In genomic region chr1:75315456-75316365, GRCm38 (mm10) we compare ENCODE assay signal across 9 mouse cellular contexts. TPM values are rescaled to one million over a fixed set of nuclear protein-coding genes. Genes with fewer than 3 reads are reported as not detected.
DNase-seq lines count a peak whose midpoint lies in the region; ATAC-seq and TF ChIP-seq lines count a peak whose summit lies in the region.
"Had no signal": no experiment of that assay in that cellular context is flagged by ENCODE, and none has a peak within 500 bp of the region (broad histone marks: within the 10 kb centered on the region; RNA-seq: fewer than 3 reads in every experiment).

No protein-coding gene starts in this region.

- H3K4me2 ChIP-seq in forebrain, embryonic 12.5 days: peak overlapping the region; percentile 78
- peak overlapping the region; percentile 53 for H3K4me2 ChIP-seq in limb, embryonic 14.5 days (replicated peaks; ENCODE audit: low read depth, low read length, severe bottlenecking)
- peak overlapping the region; percentile 64 for H3K4me2 ChIP-seq in stomach, embryonic 16.5 days (ENCODE audit: low read depth, low read length)

- no peak overlapping the region; the same call in 1 of the 2 replicates for H3K27ac ChIP-seq in forebrain, embryonic 12.5 days
- no peak overlapping the region for H3K27ac ChIP-seq in limb, embryonic 14.5 days (replicated peaks; ENCODE audit: low read depth, low read length)
- H3K27ac ChIP-seq in stomach, embryonic 16.5 days (ENCODE audit: low read length): peak overlapping the region; percentile 97

- no peak for ATAC-seq in cerebellum, adult (ENCODE audit: insufficient number of reproducible peaks, low FRiP score, low TSS enrichment)
- ATAC-seq in forebrain, embryonic 12.5 days (ENCODE audit: low FRiP score): no peak
- no peak for ATAC-seq in limb, embryonic 14.5 days (ENCODE audit: low FRiP score, low read depth)
- ATAC-seq in stomach, embryonic 16.5 days (ENCODE audit: insufficient read depth, low FRiP score): no peak

- peaks cover 19% of the 10 kb centered on the region for H3K36me3 ChIP-seq in C2C12 (ENCODE audit: control insufficient read depth, insufficient read depth)
- peaks cover 48% of the 10 kb centered on the region for H3K36me3 ChIP-seq in forebrain, embryonic 12.5 days (replicated peaks)
- H3K36me3 ChIP-seq in limb, embryonic 14.5 days (ENCODE audit: control insufficient read depth, insufficient read depth, low read length): peaks cover 37% of the 10 kb centered on the region
- H3K36me3 ChIP-seq in stomach, embryonic 16.5 days (ENCODE audit: control insufficient read depth, insufficient read depth, low read length): peaks cover 13% of the 10 kb centered on the region

- peak overlapping the region; percentile 68 for H3K9ac ChIP-seq in forebrain, embryonic 12.5 days
- H3K9ac ChIP-seq in limb, embryonic 14.5 days (ENCODE audit: low read depth, low read length, severe bottlenecking): peak overlapping the region; percentile 64
- H3K9ac ChIP-seq in stomach, embryonic 16.5 days (ENCODE audit: low read length): peak overlapping the region; percentile 85

- H3K79me3 ChIP-seq in C2C12 (ENCODE audit: low read depth): no peaks in the 10 kb centered on the region

- whole genome bisulfite sequencing in forebrain, embryonic 12.5 days: 87% methylated on average over 29 of the region's 29 CpGs
- WGBS in limb, embryonic 14.5 days: 84% methylated on average over 29 of the region's 29 CpGs
- WGBS in stomach, embryonic 16.5 days: 77% methylated on average over 29 of the region's 29 CpGs

- H3K4me3 ChIP-seq in C2C12 (ENCODE audit: insufficient read depth, poor library complexity, severe bottlenecking): peak overlapping the region; percentile 74
- H3K4me3 ChIP-seq in forebrain, embryonic 12.5 days (replicated peaks): peak overlapping the region; percentile 67
- peak overlapping the region; percentile 76 for H3K4me3 ChIP-seq in limb, embryonic 14.5 days (replicated peaks; ENCODE audit: low read length)
- H3K4me3 ChIP-seq in stomach, embryonic 16.5 days (replicated peaks; ENCODE audit: low read length): peak overlapping the region; percentile 77

- H3K9me3 ChIP-seq in forebrain, embryonic 12.5 days: no peaks in the 10 kb centered on the region
- no peaks in the 10 kb centered on the region for H3K9me3 ChIP-seq in limb, embryonic 14.5 days (ENCODE audit: control insufficient read depth, low read length)
- no peaks in the 10 kb centered on the region for H3K9me3 ChIP-seq in stomach, embryonic 16.5 days (replicated peaks; ENCODE audit: control insufficient read depth, low read length)

- peak overlapping the region; percentile 75 for H3ac ChIP-seq in C2C12 (ENCODE audit: control insufficient read depth, insufficient read length, low read depth)

- TF ChIP-seq POLR2A in limb, embryonic 14.5 days (IDR thresholded peaks at IDR 0.05; ENCODE audit: borderline replicate concordance, extremely low read depth, insufficient read depth, insufficient read length): no peak

- DNase-seq in cerebellum, adult 11 months: peak; percentile 50
- no peak for DNase-seq in limb, embryonic 14.5 days (ENCODE audit: low spot score)
- no peak for DNase-seq in right cerebral cortex, adult 18-20 months
- DNase-seq in spleen, postnatal 14 days (ENCODE audit: low spot score in 2 of 2): no peak

- H3K79me2 ChIP-seq in C2C12 (ENCODE audit: control insufficient read depth, insufficient read depth): no peaks in the 10 kb centered on the region

- H3K4me1 ChIP-seq in forebrain, embryonic 12.5 days: peaks cover 9% of the 10 kb centered on the region
- H3K4me1 ChIP-seq in limb, embryonic 14.5 days (ENCODE audit: control insufficient read depth, insufficient read depth, low read length): peaks cover 7% of the 10 kb centered on the region
- H3K4me1 ChIP-seq in stomach, embryonic 16.5 days (ENCODE audit: control insufficient read depth, insufficient read depth, low read length): 0 out of 2 replicates have a peak, but pooled peaks cover 3% of the 10 kb centered on the region

- no peak for TF ChIP-seq CTCF in C2C12 (IDR thresholded peaks at IDR 0.05; ENCODE audit: control insufficient read depth, insufficient read depth, insufficient read length)

- no peaks in the 10 kb centered on the region for H3K27me3 ChIP-seq in C2C12 (ENCODE audit: control insufficient read depth, insufficient read depth, insufficient read length)
- H3K27me3 ChIP-seq in forebrain, embryonic 12.5 days: no peaks in the 10 kb centered on the region
- H3K27me3 ChIP-seq in limb, embryonic 14.5 days (ENCODE audit: control insufficient read depth, insufficient read depth, low read length): no peaks in the 10 kb centered on the region
- H3K27me3 ChIP-seq in stomach, embryonic 16.5 days (ENCODE audit: control insufficient read depth, insufficient read depth, low read length): no peaks in the 10 kb centered on the region

TF ChIP-seq in C2C12, 6 proteins besides CTCF, POLR2A, EP300 and RAD21:
- no peak for TF ChIP-seq CEBPB (IDR thresholded peaks at IDR 0.05; ENCODE audit: low read depth)
- no peak for TF ChIP-seq FOSL1 (IDR thresholded peaks at IDR 0.05; ENCODE audit: insufficient read depth, low read length, poor library complexity, severe bottlenecking)
- TF ChIP-seq MAX (IDR thresholded peaks at IDR 0.05): no peak
- no peak for TF ChIP-seq USF1 (IDR thresholded peaks at IDR 0.05; ENCODE audit: low read depth)
- TF ChIP-seq MYOG (IDR thresholded peaks at IDR 0.05; ENCODE audit: control insufficient read depth, extremely low read depth, insufficient read length): no peak

RNA-seq across cellular contexts. Expression of gene Dnpep, which starts 2.1 kb away (rescaled TPM):
- 134 TPM for polyA plus RNA-seq in C2C12 (2012; fragmentation: generic; extraction: Trizol)
- polyA plus RNA-seq in forebrain, embryonic 12.5 days (2016; fragmentation: Nextera tagmentation; extraction: Ambion mirVana): 137 and 140 TPM in 2 replicates
- polyA plus RNA-seq in limb, embryonic 14.5 days (2012; rRNA removed): 126 and 142 TPM in 2 replicates
- 112 and 115 TPM in 2 replicates for polyA plus RNA-seq in limb, embryonic 14.5 days (2014; fragmentation: Nextera tagmentation; extraction: Ambion mirVana)
- polyA plus RNA-seq in stomach, embryonic 16.5 days (2015; fragmentation: Nextera tagmentation; extraction: Ambion mirVana): 125 and 139 TPM in 2 replicates

RNA-seq across cellular contexts. Expression of gene Resp18, which starts 37.5 kb away (rescaled TPM):
- polyA plus RNA-seq in C2C12 (2012; fragmentation: generic; extraction: Trizol): not detected
- 29.2 and 32.8 TPM in 2 replicates for polyA plus RNA-seq in forebrain, embryonic 12.5 days (2016; fragmentation: Nextera tagmentation; extraction: Ambion mirVana)
- 0.16 TPM in 1 of 2 replicates, not detected in the other for polyA plus RNA-seq in limb, embryonic 14.5 days (2012; rRNA removed)
- not detected in 2 replicates for polyA plus RNA-seq in limb, embryonic 14.5 days (2014; fragmentation: Nextera tagmentation; extraction: Ambion mirVana)
- 6.0 and 6.6 TPM in 2 replicates for polyA plus RNA-seq in stomach, embryonic 16.5 days (2015; fragmentation: Nextera tagmentation; extraction: Ambion mirVana)
- polyA plus RNA-seq: gonadal fat pad, adult 2 months had no signal

RNA-seq across cellular contexts. Expression of gene Des, which starts 44.4 kb away (rescaled TPM):
- 657 TPM for polyA plus RNA-seq in C2C12 (2012; fragmentation: generic; extraction: Trizol)
- polyA plus RNA-seq in forebrain, embryonic 12.5 days (2016; fragmentation: Nextera tagmentation; extraction: Ambion mirVana): 0.74 and 0.78 TPM in 2 replicates
- 50.7 and 53.7 TPM in 2 replicates for polyA plus RNA-seq in limb, embryonic 14.5 days (2012; rRNA removed)
- polyA plus RNA-seq in limb, embryonic 14.5 days (2014; fragmentation: Nextera tagmentation; extraction: Ambion mirVana): 59.0 and 78.6 TPM in 2 replicates
- 166 and 194 TPM in 2 replicates for polyA plus RNA-seq in stomach, embryonic 16.5 days (2015; fragmentation: Nextera tagmentation; extraction: Ambion mirVana)

RNA-seq across cellular contexts. Expression of gene Ptprn, which starts 51.4 kb away (rescaled TPM):
- polyA plus RNA-seq in C2C12 (2012; fragmentation: generic; extraction: Trizol): 15.3 TPM
- polyA plus RNA-seq in forebrain, embryonic 12.5 days (2016; fragmentation: Nextera tagmentation; extraction: Ambion mirVana): 6.8 and 7.5 TPM in 2 replicates
- polyA plus RNA-seq in limb, embryonic 14.5 days (2012; rRNA removed): 0.42 and 0.54 TPM in 2 replicates
- 0.12 and 0.44 TPM in 2 replicates for polyA plus RNA-seq in limb, embryonic 14.5 days (2014; fragmentation: Nextera tagmentation; extraction: Ambion mirVana)
- polyA plus RNA-seq in stomach, embryonic 16.5 days (2015; fragmentation: Nextera tagmentation; extraction: Ambion mirVana): 2.0 and 2.6 TPM in 2 replicates

RNA-seq across cellular contexts. Expression of gene Speg, which starts 59.4 kb away (rescaled TPM):
- polyA plus RNA-seq in C2C12 (2012; fragmentation: generic; extraction: Trizol): 29.4 TPM
- polyA plus RNA-seq in forebrain, embryonic 12.5 days (2016; fragmentation: Nextera tagmentation; extraction: Ambion mirVana): 10.0 and 11.3 TPM in 2 replicates
- polyA plus RNA-seq in limb, embryonic 14.5 days (2012; rRNA removed): 77.9 and 114 TPM in 2 replicates
- polyA plus RNA-seq in limb, embryonic 14.5 days (2014; fragmentation: Nextera tagmentation; extraction: Ambion mirVana): 15.3 and 21.8 TPM in 2 replicates
- 41.1 and 41.2 TPM in 2 replicates for polyA plus RNA-seq in stomach, embryonic 16.5 days (2015; fragmentation: Nextera tagmentation; extraction: Ambion mirVana)

Comparison
In these comparisons a context has a peak if more than half of its experiments do, and no peak if none do; other contexts are left out.
1. RNA of gene Des, which starts 44.4 kb away (polyA plus RNA-seq): 657 TPM in C2C12 (single experiment), 166 to 194 TPM in stomach, embryonic 16.5 days and 50.7 to 78.6 TPM in limb, embryonic 14.5 days; 0.74 to 0.78 TPM in forebrain, embryonic 12.5 days; every median in the first group is over 10 times any median in the second.
2. Peak in every context shown above with its lines, with median percentiles within 50 percentile points of each other: H3K4me3 ChIP-seq, H3K4me2 ChIP-seq and H3K9ac ChIP-seq.